Mouse (Mus musculus): ENCODE data around the gene Greb1. TPM values are rescaled to one million over a fixed set of nuclear protein-coding genes. Genes with fewer than 3 reads are reported as not detected.

Greb1 gene
- total and polyA plus RNA-seq, 3 experiments = not detected

GRCm38 (mm10) chr12:16790456-16790855 is 10.2 kb downstream of the Greb1 start:
- Histone ChIP-seq H3K27me3 (ENCODE audit: control insufficient read depth in 1 of 2, insufficient read depth in 2 of 2, low read length in 2 of 2) (peaks cover 4% of the 10 kb centered on the region in 2 experiments; a peak in 3 of 4 replicates), H3K9ac (ENCODE audit: control insufficient read depth, low read depth, low read length, poor library complexity, severe bottlenecking) (no peak overlapping the region), H3K4me1 (ENCODE audit: control insufficient read depth in 1 of 2, insufficient read depth in 2 of 2, low read length in 2 of 2) (no peaks in the 10 kb centered on the region), H3K79me2 (ENCODE audit: control insufficient read depth, insufficient read depth, low read length, poor library complexity) (no peaks in the 10 kb centered on the region), H3K27ac (ENCODE audit: control insufficient read depth, low read depth, low read length) (no peak overlapping the region), H3K9me3 (replicated peaks; ENCODE audit: insufficient read depth, low read length) (no peaks in the 10 kb centered on the region), H3K4me3 (ENCODE audit: control insufficient read depth in 1 of 2, insufficient read depth in 1 of 2, low read depth in 2 of 2, low read length in 2 of 2) (no peak overlapping the region), H3K36me3 (ENCODE audit: control insufficient read depth in 1 of 2, insufficient read depth in 2 of 2, low read length in 2 of 2) (no peaks in the 10 kb centered on the region)
- no peak for DNase-seq (ENCODE audit: low read depth, low spot score)
- TF ChIP-seq CHD2 (IDR thresholded peaks at IDR 0.05; ENCODE audit: low read length) (no peak), MAFK (IDR thresholded peaks at IDR 0.05; ENCODE audit: borderline replicate concordance, low read depth, low read length) (no peak), MYB (IDR thresholded peaks at IDR 0.05; ENCODE audit: low read depth, low read length) (no peak), MYC (IDR thresholded peaks at IDR 0.05; ENCODE audit: low read depth, low read length) (no peak)

- Histone ChIP-seq H3K4me1 (ENCODE audit: control insufficient read depth in 1 of 2, insufficient read depth in 2 of 2, low read length in 2 of 2) (no peaks in the 10 kb centered on the region), H3K27ac (ENCODE audit: control insufficient read depth, low read depth, low read length) (no peak overlapping the region), H3K36me3 (ENCODE audit: control insufficient read depth in 1 of 2, insufficient read depth in 2 of 2, low read length in 2 of 2) (no peaks in the 10 kb centered on the region), H3K4me3 (ENCODE audit: control insufficient read depth in 1 of 2, insufficient read depth in 1 of 2, low read depth in 2 of 2, low read length in 2 of 2) (no peak overlapping the region), H3K9me3 (replicated peaks; ENCODE audit: insufficient read depth, low read length) (no peaks in the 10 kb centered on the region), H3K9ac (ENCODE audit: control insufficient read depth, low read depth, low read length, poor library complexity, severe bottlenecking) (no peak overlapping the region), H3K27me3 (ENCODE audit: control insufficient read depth in 1 of 2, insufficient read depth in 2 of 2, low read length in 2 of 2) (peaks cover 4 to 6% of the 10 kb centered on the region in 2 experiments; a peak in 3 of 4 replicates), H3K79me2 (ENCODE audit: control insufficient read depth, insufficient read depth, low read length, poor library complexity) (no peaks in the 10 kb centered on the region)
- no peak for DNase-seq (ENCODE audit: low read depth, low spot score)
- TF ChIP-seq RCOR1 (IDR thresholded peaks at IDR 0.05; ENCODE audit: low read depth, low read length) (no peak), MYC (IDR thresholded peaks at IDR 0.05; ENCODE audit: low read depth, low read length) (no peak), GATA1 (IDR thresholded peaks at IDR 0.05; ENCODE audit: low read depth, low read length) (no peak), EP300 (IDR thresholded peaks at IDR 0.05; ENCODE audit: low read depth in 1 of 2, low read length in 2 of 2) (no peak), ELF1 (IDR thresholded peaks at IDR 0.05; ENCODE audit: low read depth, low read length) (no peak), SMC3 (IDR thresholded peaks at IDR 0.05; ENCODE audit: low read depth, low read length) (no peak), MXI1 (IDR thresholded peaks at IDR 0.05; ENCODE audit: low read depth, low read length) (no peak), CTCF (IDR thresholded peaks at IDR 0.05 in 2 of 3, conservative IDR thresholded peaks at IDR 0.05 in 1 of 3; ENCODE audit: control insufficient read depth in 1 of 3, insufficient read depth in 1 of 3, low read depth in 2 of 3, low read length in 3 of 3, poor library complexity in 1 of 3, severe bottlenecking in 1 of 3) (no peak), JUND (IDR thresholded peaks at IDR 0.05; ENCODE audit: low read depth, low read length) (no peak), BHLHE40 (IDR thresholded peaks at IDR 0.05; ENCODE audit: borderline replicate concordance, low read depth, low read length) (no peak), POLR2A (IDR thresholded peaks at IDR 0.05; ENCODE audit: control insufficient read depth in 1 of 2, insufficient read depth in 1 of 2, low read depth in 1 of 2, low read length in 2 of 2, poor library complexity in 1 of 2) (no peak)
Measured at GRCm38 (mm10) chr12:16789756-16790155, 10.9 kb downstream of the Greb1 start.

- no peak for DNase-seq (ENCODE audit: low read depth, low spot score)
- Histone ChIP-seq H3K4me1 (ENCODE audit: control insufficient read depth in 1 of 2, insufficient read depth in 2 of 2, low read length in 2 of 2) (no peaks in the 10 kb centered on the region), H3K4me3 (ENCODE audit: control insufficient read depth in 1 of 2, insufficient read depth in 1 of 2, low read depth in 2 of 2, low read length in 2 of 2) (no peak overlapping the region), H3K9me3 (replicated peaks; ENCODE audit: insufficient read depth, low read length) (no peaks in the 10 kb centered on the region), H3K27me3 (ENCODE audit: control insufficient read depth in 1 of 2, insufficient read depth in 2 of 2, low read length in 2 of 2) (peaks cover 4 to 6% of the 10 kb centered on the region in 2 experiments; a peak in 3 of 4 replicates), H3K27ac (ENCODE audit: control insufficient read depth, low read depth, low read length) (no peak overlapping the region), H3K79me2 (ENCODE audit: control insufficient read depth, insufficient read depth, low read length, poor library complexity) (no peaks in the 10 kb centered on the region), H3K9ac (ENCODE audit: control insufficient read depth, low read depth, low read length, poor library complexity, severe bottlenecking) (no peak overlapping the region), H3K36me3 (ENCODE audit: control insufficient read depth in 1 of 2, insufficient read depth in 2 of 2, low read length in 2 of 2) (no peaks in the 10 kb centered on the region)
- TF ChIP-seq CHD1 (IDR thresholded peaks at IDR 0.05; ENCODE audit: low read depth, low read length) = no peak
- TF ChIP-seq CHD2 (IDR thresholded peaks at IDR 0.05; ENCODE audit: low read length) = no peak
- no peak for TF ChIP-seq ZKSCAN1 (IDR thresholded peaks at IDR 0.05; ENCODE audit: low read depth, low read length)
- TF ChIP-seq MAFK (IDR thresholded peaks at IDR 0.05; ENCODE audit: borderline replicate concordance, low read depth, low read length) = no peak
- TF ChIP-seq ELF1 (IDR thresholded peaks at IDR 0.05; ENCODE audit: low read depth, low read length) = no peak
- no peak for TF ChIP-seq MYC (IDR thresholded peaks at IDR 0.05; ENCODE audit: low read depth, low read length)
- TF ChIP-seq SMC3 (IDR thresholded peaks at IDR 0.05; ENCODE audit: low read depth, low read length) = no peak
- TF ChIP-seq HCFC1 (IDR thresholded peaks at IDR 0.05; ENCODE audit: low read depth, low read length) = no peak
- TF ChIP-seq MXI1 (IDR thresholded peaks at IDR 0.05; ENCODE audit: low read depth, low read length) = no peak
Measured at GRCm38 (mm10) chr12:16789199-16789598, 11.5 kb downstream of the Greb1 start.
